Mouse (Mus musculus): ENCODE data around the gene Pif1.

Gene Pif1

GRCm38 (mm10) chr9:65641446-65642052 is 54.6 kb downstream of the Pif1 start:
- DNase-seq: no peak

GRCm38 (mm10) chr9:65642546-65642945 is 55.6 kb downstream of the Pif1 start:
- DNase-seq: no peak

GRCm38 (mm10) chr9:65644960-65645359 is 58.0 kb downstream of the Pif1 start:
- DNase-seq: no peak

Measured in cerebellum, postnatal 10 days (tissue).